Mouse (Mus musculus) Muller cell, postnatal 12 days (primary cell): ENCODE measurements at regions not wholly inside any gene's neighbourhood (a gene's known extent, or its start where the extent isn't known, plus 50 kb on each side); places are given as distances from the start of the nearest gene placed in this dataset.
"Not testable (repeated sequence)": the region's sequence is repeated elsewhere in the genome, so short reads cannot be mapped to it uniquely, and the experiment has no call there.

Experiments
- DNase-seq: peaks from one replicate; pipeline ENCODE4 v3.0.0-alpha.2; 2015; ENCODE audit errors: inconsistent ontology term

DNA sequence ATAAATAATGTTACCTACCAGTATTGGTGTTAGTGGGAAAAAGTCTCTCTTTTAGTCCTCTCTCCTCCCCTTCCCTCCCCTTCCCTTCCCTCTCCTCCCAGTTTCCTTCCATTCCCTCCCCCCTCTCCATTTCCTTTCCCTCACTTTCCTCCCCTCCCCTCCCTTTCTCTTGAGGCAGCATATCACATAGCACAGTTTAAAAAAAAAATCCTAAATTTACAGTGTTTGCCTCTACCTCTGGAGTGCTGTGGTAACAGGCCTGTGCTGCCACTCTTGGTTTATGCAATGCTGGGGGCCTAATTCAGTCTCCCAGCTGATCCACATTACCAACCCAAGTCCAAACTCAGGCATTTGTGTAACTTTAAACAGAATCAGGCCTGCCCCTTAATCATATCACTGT, 52.1 kb upstream of the Slc44a3 start:
- DNase-seq = no peak

DNA sequence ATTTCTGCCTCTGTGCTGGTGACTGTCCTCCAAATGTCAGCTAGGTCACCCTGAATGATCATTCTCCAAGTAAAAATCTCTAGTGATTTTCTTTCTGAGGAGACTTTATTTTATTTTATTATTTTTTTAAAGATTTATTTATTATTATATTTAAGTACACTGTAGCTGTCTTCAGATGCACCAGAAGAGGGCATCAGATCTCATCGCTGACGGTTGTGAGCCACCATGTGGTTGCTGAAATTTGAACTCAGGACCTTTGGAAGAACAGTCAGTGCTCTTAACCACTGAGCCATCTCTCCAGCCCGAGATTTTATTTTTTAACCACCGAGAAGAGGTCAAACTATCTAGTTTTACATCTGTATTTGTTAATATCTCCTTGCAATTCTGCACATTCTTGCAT, 50.5 kb upstream of the Slc44a3 start:
- not testable (repeated sequence) for DNase-seq
